Mouse (Mus musculus) midbrain, embryonic 13.5 days (tissue): ENCODE measurements around the gene Ccnd1. TPM values are rescaled to one million over a fixed set of nuclear protein-coding genes. Genes with fewer than 3 reads are reported as not detected.

ENCODE experiments used
- ATAC-seq: fragments of 200-750 bp; cut with Nextera tagmentation; 2 replicates; pipeline ENCODE4 v1.8.0; 2017; ENCODE audit warnings: mild to moderate bottlenecking, moderate TSS enrichment, moderate library complexity
- H3K27ac ChIP-seq: fragments of 300-500 bp; sonication (generic); 2 replicates; pipeline ENCODE4 v1.5.1; 2015; ENCODE audit warnings: inconsistent platforms, mild to moderate bottlenecking, moderate library complexity
- H3K27me3 ChIP-seq: fragments of 300-500 bp; sonication (generic); 2 replicates; pipeline ENCODE4 v1.6.1; 2015; ENCODE audit warnings: mild to moderate bottlenecking, inconsistent platforms
- H3K36me3 ChIP-seq: fragments of 300-500 bp; sonication (generic); 2 replicates; pipeline ENCODE4 v1.6.1; 2015; ENCODE audit warnings: mild to moderate bottlenecking, inconsistent platforms
- H3K4me1 ChIP-seq: fragments of 300-500 bp; sonication (generic); replicated peaks from 2 replicates; pipeline ENCODE4 v1.6.1; 2015; ENCODE audit warnings: inconsistent platforms
- H3K4me2 ChIP-seq: fragments of 300-500 bp; sonication (generic); replicated peaks from 2 replicates; pipeline ENCODE4 v1.6.1; 2015; ENCODE audit warnings: moderate library complexity, mild to moderate bottlenecking, inconsistent platforms
- H3K4me3 ChIP-seq: fragments of 300-500 bp; sonication (generic); replicated peaks from 2 replicates; pipeline ENCODE4 v1.5.1; 2015; ENCODE audit warnings: mild to moderate bottlenecking, inconsistent platforms
- H3K9ac ChIP-seq: fragments of 300-500 bp; sonication (generic); replicated peaks from 2 replicates; pipeline ENCODE4 v1.6.1; 2015; ENCODE audit warnings: mild to moderate bottlenecking, inconsistent platforms
- H3K9me3 ChIP-seq: fragments of 300-500 bp; sonication (generic); 2 replicates; pipeline ENCODE4 v1.6.1; 2016; ENCODE audit warnings: mild to moderate bottlenecking, inconsistent platforms
- WGBS: fragments of 180-500 bp; shearing (Covaris S2); methylation state at CpG from one replicate; pipeline ENCODE4 v1.1.7; 2015; 5-methylcytosine and 5-hydroxymethylcytosine counted together
- polyA plus RNA-seq: library from polyadenylated mRNA; unstranded; fragments of >200 nt; fragmentation: Nextera tagmentation; extraction: Ambion mirVana; gene quantifications from 2 replicates; pipeline ENCODE4 v1.2.1, GENCODE M21; 2015

The Ccnd1 gene
- polyA plus RNA-seq, 1 experiment from 2014 or later = 143 TPM

GRCm38 (mm10) chr7:144937899-144938517 is 1.7 kb downstream of the Ccnd1 start:
- no peak; the same call in 1 of the 2 replicates for ATAC-seq
- peak overlapping the region; percentile 61 for H3K4me3 ChIP-seq
- WGBS = under 1% methylated on average over 39 of the region's 39 CpGs
- H3K27ac ChIP-seq = peak overlapping the region; percentile 76; the same call in 1 of the 2 replicates
- H3K27me3 ChIP-seq = peaks cover 40% of the 10 kb centered on the region
- peaks cover 79% of the 10 kb centered on the region for H3K4me1 ChIP-seq
- H3K9ac ChIP-seq = peak overlapping the region; percentile 78
- no peaks in the 10 kb centered on the region for H3K9me3 ChIP-seq
- peaks cover 35% of the 10 kb centered on the region for H3K36me3 ChIP-seq
- H3K4me2 ChIP-seq = peak overlapping the region; percentile 76

- H3K27ac ChIP-seq = peak overlapping the region; percentile 76; the same call in 1 of the 2 replicates
- H3K4me1 ChIP-seq = peaks cover 74% of the 10 kb centered on the region
- H3K9ac ChIP-seq = peak overlapping the region; percentile 78
- peak overlapping the region; percentile 61 for H3K4me3 ChIP-seq
- peaks cover 40% of the 10 kb centered on the region for H3K36me3 ChIP-seq
- peak; percentile 44 for ATAC-seq
- peak overlapping the region; percentile 76 for H3K4me2 ChIP-seq
- under 1% methylated on average over 20 of the region's 20 CpGs for WGBS
- H3K27me3 ChIP-seq = peaks cover 35% of the 10 kb centered on the region
- H3K9me3 ChIP-seq = no peaks in the 10 kb centered on the region
These were observed 2.2 kb downstream of the Ccnd1 start for GRCm38 (mm10) chr7:144937490-144937889.

GRCm38 (mm10) chr7:144936311-144936880 is 3.3 kb downstream of the Ccnd1 start:
- peak overlapping the region; percentile 76 for H3K4me2 ChIP-seq
- peaks cover 67% of the 10 kb centered on the region for H3K4me1 ChIP-seq
- 83% methylated on average over 4 of the region's 4 CpGs for WGBS
- H3K9ac ChIP-seq = peak overlapping the region; percentile 44
- peaks cover 43% of the 10 kb centered on the region for H3K36me3 ChIP-seq
- H3K9me3 ChIP-seq = no peaks in the 10 kb centered on the region
- peak overlapping the region; percentile 61; the same call in 1 of the 2 replicates for H3K4me3 ChIP-seq
- peaks cover 24% of the 10 kb centered on the region for H3K27me3 ChIP-seq
- no peak for ATAC-seq
- H3K27ac ChIP-seq = no peak overlapping the region

GRCm38 (mm10) chr7:144935563-144935962 is 4.2 kb downstream of the Ccnd1 start:
- Histone ChIP-seq H3K36me3 (peaks cover 43% of the 10 kb centered on the region), H3K27me3 (peaks cover 17% of the 10 kb centered on the region), H3K4me3 (no peak overlapping the region), H3K9ac (peak overlapping the region; percentile 44), H3K4me2 (peak overlapping the region; percentile 76; the same call in 1 of the 2 replicates), H3K4me1 (peaks cover 60% of the 10 kb centered on the region), H3K9me3 (no peaks in the 10 kb centered on the region), H3K27ac (no peak overlapping the region; the same call in 1 of the 2 replicates)
- no peak for ATAC-seq
- 56% methylated on average over 5 of the region's 5 CpGs for WGBS

- Histone ChIP-seq H3K36me3 (peaks cover 43% of the 10 kb centered on the region), H3K9ac (no peak overlapping the region; the same call in 1 of the 2 replicates), H3K4me1 (peaks cover 59% of the 10 kb centered on the region)
These were observed 4.8 kb downstream of the Ccnd1 start for GRCm38 (mm10) chr7:144934901-144935300.

GRCm38 (mm10) chr7:144933796-144934195 is 5.9 kb downstream of the Ccnd1 start:
- ATAC-seq = no peak
- Histone ChIP-seq H3K9ac (no peak overlapping the region), H3K4me1 (peaks cover 52% of the 10 kb centered on the region), H3K36me3 (peaks cover 52% of the 10 kb centered on the region), H3K4me2 (no peak overlapping the region), H3K9me3 (no peaks in the 10 kb centered on the region), H3K4me3 (no peak overlapping the region), H3K27ac (no peak overlapping the region), H3K27me3 (no peaks in the 10 kb centered on the region; the same call in 1 of the 2 replicates)
- WGBS = 91% methylated on average over 8 of the region's 8 CpGs

More at GRCm38 (mm10) chr7:144934901-144935300, 4.8 kb downstream of the Ccnd1 start:
- no peak overlapping the region for H3K4me2 ChIP-seq
- no peak overlapping the region for H3K27ac ChIP-seq
- peaks cover 11% of the 10 kb centered on the region for H3K27me3 ChIP-seq
- H3K4me3 ChIP-seq = no peak overlapping the region
- ATAC-seq = no peak
- H3K9me3 ChIP-seq = no peaks in the 10 kb centered on the region
- WGBS = 73% methylated on average over 5 of the region's 5 CpGs

GRCm38 (mm10) chr7:144933336-144933735 is 6.4 kb downstream of the Ccnd1 start:
- H3K4me3 ChIP-seq = no peak overlapping the region
- no peak overlapping the region for H3K4me2 ChIP-seq
- no peak overlapping the region for H3K27ac ChIP-seq
- no peaks in the 10 kb centered on the region; the same call in 1 of the 2 replicates for H3K27me3 ChIP-seq
- peaks cover 47% of the 10 kb centered on the region for H3K4me1 ChIP-seq
- no peak for ATAC-seq
- no peaks in the 10 kb centered on the region for H3K9me3 ChIP-seq
- 92% methylated on average over 3 of the region's 3 CpGs for WGBS
- H3K9ac ChIP-seq = no peak overlapping the region
- peaks cover 55% of the 10 kb centered on the region for H3K36me3 ChIP-seq

- Histone ChIP-seq H3K36me3 (peaks cover 55% of the 10 kb centered on the region), H3K27ac (no peak overlapping the region), H3K9me3 (no peaks in the 10 kb centered on the region), H3K4me2 (no peak overlapping the region), H3K27me3 (no peaks in the 10 kb centered on the region), H3K4me3 (no peak overlapping the region), H3K9ac (no peak overlapping the region), H3K4me1 (peaks cover 40% of the 10 kb centered on the region)
- no peak for ATAC-seq
- 75% methylated on average over 18 of the region's 18 CpGs for WGBS
These were observed 7.3 kb downstream of the Ccnd1 start for GRCm38 (mm10) chr7:144932389-144932937.

- 15% methylated on average over 3 of the region's 3 CpGs for WGBS
- H3K9ac ChIP-seq = no peak overlapping the region
- H3K4me1 ChIP-seq = peaks cover 35% of the 10 kb centered on the region
- no peaks in the 10 kb centered on the region for H3K9me3 ChIP-seq
- H3K27ac ChIP-seq = no peak overlapping the region
- peaks cover 58% of the 10 kb centered on the region for H3K36me3 ChIP-seq
- H3K4me3 ChIP-seq = no peak overlapping the region
- H3K4me2 ChIP-seq = no peak overlapping the region
- H3K27me3 ChIP-seq = no peaks in the 10 kb centered on the region
- ATAC-seq = no peak
These were observed 7.9 kb downstream of the Ccnd1 start for GRCm38 (mm10) chr7:144931778-144932177.

- no peaks in the 10 kb centered on the region for H3K27me3 ChIP-seq
- no peak overlapping the region for H3K4me2 ChIP-seq
- peaks cover 47% of the 10 kb centered on the region for H3K36me3 ChIP-seq
- H3K4me3 ChIP-seq = no peak overlapping the region
- WGBS = 52% methylated on average over 5 of the region's 5 CpGs
- no peak overlapping the region for H3K9ac ChIP-seq
- H3K9me3 ChIP-seq = no peaks in the 10 kb centered on the region
- peaks cover 16% of the 10 kb centered on the region for H3K4me1 ChIP-seq
- H3K27ac ChIP-seq = peak overlapping the region; percentile 32
- ATAC-seq = no peak; the same call in 1 of the 2 replicates
These were observed 9.8 kb downstream of the Ccnd1 start for GRCm38 (mm10) chr7:144929931-144930330.

- Histone ChIP-seq H3K4me2 (no peak overlapping the region), H3K4me1 (peaks cover 15% of the 10 kb centered on the region), H3K27me3 (no peaks in the 10 kb centered on the region), H3K36me3 (peaks cover 45% of the 10 kb centered on the region), H3K4me3 (no peak overlapping the region), H3K27ac (no peak overlapping the region), H3K9ac (no peak overlapping the region), H3K9me3 (no peaks in the 10 kb centered on the region)
- ATAC-seq = no peak
- 76% methylated on average over 8 of the region's 8 CpGs for WGBS
These were observed 10.2 kb downstream of the Ccnd1 start for GRCm38 (mm10) chr7:144929506-144929905.

GRCm38 (mm10) chr7:144928889-144929210 is 10.9 kb downstream of the Ccnd1 start:
- no peak overlapping the region for H3K4me2 ChIP-seq
- H3K9me3 ChIP-seq = no peaks in the 10 kb centered on the region
- no peaks in the 10 kb centered on the region for H3K27me3 ChIP-seq
- peaks cover 15% of the 10 kb centered on the region for H3K4me1 ChIP-seq
- no peak for ATAC-seq
- WGBS = 80% methylated on average over 6 of the region's 6 CpGs
- H3K27ac ChIP-seq = no peak overlapping the region
- peaks cover 44% of the 10 kb centered on the region for H3K36me3 ChIP-seq
- no peak overlapping the region for H3K4me3 ChIP-seq
- no peak overlapping the region for H3K9ac ChIP-seq
